Mouse (Mus musculus) brown adipose tissue, adult 24 weeks (tissue): ENCODE measurements at regions not wholly inside any gene's neighbourhood (a gene's known extent, or its start where the extent isn't known, plus 50 kb on each side); places are given as distances from the start of the nearest gene placed in this dataset.
"Not testable (repeated sequence)": the region's sequence is repeated elsewhere in the genome, so short reads cannot be mapped to it uniquely, and the experiment has no call there.

Source experiments
- H3K27ac ChIP-seq: fragments of 200-500 bp; replicated peaks from 2 replicates; pipeline ENCODE4 v1.5.1; 2012; ENCODE audit warnings: low read depth, mild to moderate bottlenecking, low read length
- H3K4me1 ChIP-seq: fragments of 200-500 bp; 2 replicates; pipeline ENCODE4 v1.6.1; 2012; ENCODE audit warnings: low read length, mixed read lengths; ENCODE audit not compliant: control insufficient read depth, insufficient read depth, insufficient read length
- H3K4me3 ChIP-seq: fragments of 200-500 bp; 2 replicates; pipeline ENCODE4 v1.5.1; 2012; ENCODE audit warnings: low read depth, mild to moderate bottlenecking, low read length, moderate library complexity; ENCODE audit not compliant: insufficient read depth

DNA sequence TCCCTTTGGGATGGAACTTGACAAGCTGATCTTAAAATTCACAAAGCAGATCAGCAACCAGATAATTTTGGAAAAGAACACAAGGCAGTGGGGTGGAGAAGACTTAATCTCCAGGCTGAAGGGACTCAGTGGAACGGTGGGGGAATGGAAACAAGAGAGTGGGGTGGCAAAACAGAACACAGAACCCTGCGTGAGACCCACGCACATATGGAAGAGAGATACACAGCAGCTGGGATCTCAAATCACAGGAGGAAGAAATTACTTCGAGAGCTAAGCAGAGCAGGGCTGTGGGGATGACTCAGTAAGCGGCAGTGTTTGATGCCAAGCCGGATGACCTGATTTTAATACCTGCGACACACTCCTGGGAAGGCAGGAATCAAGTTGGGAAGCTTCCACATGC, 89.9 kb upstream of the Thpo start:
- no peaks in the 10 kb centered on the region for H3K4me1 ChIP-seq
- H3K27ac ChIP-seq = no peak overlapping the region
- H3K4me3 ChIP-seq = no peak overlapping the region

DNA sequence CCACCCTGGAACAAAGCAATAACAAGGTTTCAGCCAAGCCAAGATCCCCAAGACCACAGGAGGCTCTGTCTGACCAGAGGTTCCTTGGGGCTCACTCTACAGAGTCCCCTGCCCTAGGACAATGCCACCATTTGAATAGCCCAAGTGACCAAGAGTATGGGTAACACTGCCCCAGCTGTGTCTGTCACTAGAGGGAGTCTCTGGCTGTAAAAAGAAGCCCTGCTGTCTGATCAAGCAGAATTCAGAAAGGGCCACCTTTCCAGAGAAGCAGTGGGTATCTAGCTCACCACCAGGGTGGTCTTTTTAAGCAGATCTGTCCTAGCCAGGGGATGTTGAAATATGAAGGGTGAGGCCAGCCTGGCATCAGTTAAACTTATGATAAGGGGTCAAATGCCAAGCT, 86.6 kb upstream of the Thpo start:
- no peak overlapping the region for H3K27ac ChIP-seq
- no peak overlapping the region for H3K4me3 ChIP-seq
- H3K4me1 ChIP-seq = no peaks in the 10 kb centered on the region

DNA sequence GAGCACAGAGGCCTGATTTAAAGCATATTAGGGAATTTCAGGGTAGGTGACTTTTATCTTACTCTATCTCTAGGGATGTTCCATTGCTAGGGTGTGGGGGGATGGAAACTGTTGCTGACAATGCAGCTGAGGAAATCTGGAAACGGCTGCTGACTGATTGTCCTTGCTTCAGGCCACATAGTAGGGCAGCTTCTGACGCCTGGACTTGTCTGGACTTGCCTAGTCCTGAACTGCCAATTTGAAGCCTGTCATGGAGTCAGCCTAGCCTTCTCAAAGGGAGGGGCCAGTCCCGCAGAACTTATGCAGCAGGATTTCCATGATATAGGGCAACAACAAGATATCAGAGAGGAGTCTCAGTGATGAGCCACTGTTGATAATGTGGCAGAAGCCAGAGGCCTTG, 85.3 kb upstream of the Thpo start:
- Histone ChIP-seq H3K4me3 (no peak overlapping the region), H3K4me1 (no peaks in the 10 kb centered on the region), H3K27ac (no peak overlapping the region)

DNA sequence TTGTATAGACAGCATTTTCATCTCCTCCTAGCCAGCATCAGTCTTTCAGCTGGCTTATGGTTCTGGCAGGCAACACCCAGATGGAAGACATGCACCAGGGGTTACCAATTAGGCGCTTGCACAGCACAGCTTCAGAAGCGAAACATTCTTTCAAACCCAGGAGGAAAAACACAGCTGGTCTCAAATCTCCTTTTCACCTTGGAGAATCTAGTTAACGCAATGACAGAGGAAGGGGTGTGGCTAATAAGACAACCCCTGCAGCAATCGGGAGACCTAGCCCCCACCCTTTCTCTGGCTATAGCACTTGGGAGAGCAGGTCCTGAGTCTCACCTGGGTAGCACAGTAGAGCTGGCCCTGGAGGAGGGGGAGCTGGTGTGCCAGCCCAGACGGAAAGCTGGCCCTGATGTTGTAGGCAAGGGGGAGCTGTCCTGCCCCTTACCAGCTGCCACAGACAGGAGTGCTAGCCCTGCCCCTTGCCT, 84.4 kb upstream of the Thpo start:
- no peak overlapping the region for H3K4me3 ChIP-seq
- H3K27ac ChIP-seq = no peak overlapping the region
- H3K4me1 ChIP-seq = no peaks in the 10 kb centered on the region

DNA sequence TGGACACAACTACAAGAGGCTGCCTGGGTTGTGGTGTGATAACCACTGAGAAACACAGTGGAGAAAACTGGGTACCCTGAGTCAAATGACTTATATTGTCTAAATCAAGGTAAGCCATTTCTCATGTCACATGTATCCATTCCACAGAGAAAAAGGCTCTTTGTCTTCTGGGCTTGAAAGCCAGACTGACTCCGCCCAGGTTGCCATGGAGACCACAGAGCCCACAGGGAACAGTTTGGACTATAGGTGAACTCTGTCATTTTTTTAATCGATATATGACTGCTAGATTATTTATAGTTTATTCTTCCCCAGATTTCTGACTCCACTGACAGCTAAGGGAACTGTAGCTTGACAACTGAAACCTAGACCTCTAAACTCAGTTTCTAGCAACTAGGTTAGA, 80.7 kb upstream of the Thpo start:
- no peaks in the 10 kb centered on the region for H3K4me1 ChIP-seq
- H3K4me3 ChIP-seq = no peak overlapping the region
- no peak overlapping the region for H3K27ac ChIP-seq

DNA sequence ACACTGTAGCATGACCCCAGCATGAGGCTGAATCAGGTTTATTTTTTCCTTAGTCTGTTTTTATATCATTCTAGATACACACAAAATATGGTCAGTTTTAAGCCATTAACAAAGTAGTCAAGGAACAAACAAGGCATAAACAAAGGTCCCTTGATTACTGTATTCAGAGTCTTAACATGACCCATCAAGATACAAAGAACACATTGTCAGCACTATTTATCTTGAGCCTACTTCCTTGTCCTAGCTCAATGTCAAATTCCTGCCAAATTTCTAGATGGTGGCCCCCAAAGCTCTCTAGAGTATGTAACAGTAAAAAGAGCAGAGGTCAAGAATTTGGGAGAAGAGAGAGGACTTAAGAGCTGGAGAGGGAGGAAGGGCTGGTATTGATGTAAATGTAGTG, 79.9 kb upstream of the Thpo start:
- Histone ChIP-seq H3K4me3 (no peak overlapping the region), H3K27ac (no peak overlapping the region), H3K4me1 (no peaks in the 10 kb centered on the region)

DNA sequence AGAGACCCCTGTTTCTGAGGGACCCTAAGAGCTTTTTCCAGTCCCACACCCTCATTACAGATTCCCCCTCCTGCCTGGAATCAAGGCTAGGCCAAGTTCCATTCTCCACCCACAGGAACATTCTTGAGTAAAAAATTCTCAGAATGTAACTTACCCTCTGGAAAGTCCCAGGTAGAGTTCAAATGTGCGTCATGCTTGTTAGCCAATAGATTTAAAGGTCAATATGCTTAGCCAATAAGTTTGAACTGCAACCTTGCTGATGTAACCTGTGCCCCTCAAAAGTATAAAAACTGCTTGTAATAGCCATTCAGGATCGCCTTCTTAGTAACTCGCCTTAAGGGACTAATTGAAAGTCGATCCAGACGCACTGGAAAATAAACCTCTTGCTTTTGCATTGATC, 77.7 kb upstream of the Thpo start:
- H3K4me3 ChIP-seq, H3K27ac ChIP-seq: not testable (repeated sequence)

DNA sequence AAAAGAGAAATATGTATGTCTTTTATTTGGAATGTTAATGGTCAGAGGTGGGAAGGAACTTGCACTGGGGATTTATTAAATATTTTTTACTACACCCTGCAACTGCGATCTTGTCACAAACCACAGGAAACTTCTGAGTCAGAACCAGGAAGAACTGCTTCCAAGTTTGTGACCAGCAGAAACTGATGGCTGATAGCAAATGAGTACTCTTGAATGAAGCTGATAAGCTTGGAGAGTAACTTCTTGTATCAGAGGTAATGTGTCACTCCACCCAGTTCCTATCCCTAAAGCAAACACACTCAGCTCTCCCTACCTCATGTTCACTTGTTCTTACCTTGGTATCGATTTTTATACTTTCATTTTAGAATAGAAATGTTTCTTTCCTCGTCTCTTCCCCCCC, 76.0 kb upstream of the Thpo start:
- Histone ChIP-seq H3K27ac (no peak overlapping the region), H3K4me3 (no peak overlapping the region), H3K4me1 (no peaks in the 10 kb centered on the region)

More for the DNA sequence above, 77.7 kb upstream of the Thpo start:
- not testable (repeated sequence) for H3K4me1 ChIP-seq

DNA sequence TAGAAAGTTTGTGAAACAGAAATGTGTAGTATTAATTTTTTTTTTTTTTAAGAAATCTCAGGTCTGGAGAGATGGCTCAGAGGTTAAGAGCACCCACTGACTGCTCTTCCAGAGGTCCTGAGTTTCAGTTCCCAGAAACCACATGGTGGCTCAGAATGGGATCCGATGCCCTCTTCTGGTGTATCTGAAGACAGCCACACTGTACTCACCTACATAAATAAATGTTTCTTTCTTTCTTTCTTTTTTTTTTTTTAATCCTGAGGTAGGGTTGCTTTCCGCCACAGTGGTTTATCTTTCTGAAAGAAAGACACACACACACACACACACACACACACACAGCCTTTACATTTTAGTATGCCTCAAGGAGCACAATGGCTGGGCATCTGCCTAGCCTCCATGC, 74.0 kb upstream of the Thpo start:
- H3K4me1 ChIP-seq = no peaks in the 10 kb centered on the region
- no peak overlapping the region for H3K27ac ChIP-seq
- no peak overlapping the region for H3K4me3 ChIP-seq

DNA sequence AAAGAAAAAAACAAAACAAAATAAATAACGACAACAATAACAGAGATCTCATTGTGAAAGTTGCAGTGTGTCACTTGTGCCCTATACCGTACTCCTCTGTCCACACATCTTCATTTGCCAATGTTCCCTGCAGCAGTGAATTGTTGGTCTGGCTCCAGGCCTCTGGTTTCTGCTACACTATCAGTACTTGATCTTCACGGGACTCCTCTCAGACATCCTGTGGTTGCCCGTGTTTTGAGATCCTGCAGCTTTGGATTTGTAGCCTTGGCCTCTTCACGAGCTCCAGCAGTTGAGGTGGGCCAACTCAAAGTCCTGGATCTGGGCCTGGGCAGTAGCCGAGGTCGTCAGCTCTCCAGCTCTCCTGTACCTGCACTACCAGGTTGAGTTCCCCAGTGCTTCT, 72.4 kb upstream of the Thpo start:
- no peak overlapping the region for H3K4me3 ChIP-seq
- no peaks in the 10 kb centered on the region for H3K4me1 ChIP-seq
- H3K27ac ChIP-seq = no peak overlapping the region

DNA sequence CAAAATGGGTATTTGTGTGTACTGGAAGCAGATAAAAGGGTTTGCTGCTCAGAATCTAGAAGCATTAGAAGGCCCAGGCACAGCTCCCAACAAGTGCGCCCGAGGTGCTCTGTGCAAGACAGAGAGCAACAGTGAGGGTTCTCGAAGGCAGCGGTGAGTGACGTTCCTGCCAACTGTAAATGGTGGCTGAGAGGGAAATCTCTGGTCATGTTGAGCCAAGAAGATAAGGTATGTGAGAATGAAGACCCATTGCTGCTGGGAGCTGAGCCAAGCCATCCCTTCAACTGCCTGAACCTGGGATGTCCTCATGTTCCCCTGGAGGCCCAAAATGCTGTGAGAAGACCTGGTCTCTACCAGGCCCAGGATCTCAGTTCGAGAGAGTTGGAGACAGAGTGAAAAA, 71.5 kb upstream of the Thpo start:
- no peak overlapping the region for H3K27ac ChIP-seq
- H3K4me3 ChIP-seq = no peak overlapping the region
- H3K4me1 ChIP-seq = no peaks in the 10 kb centered on the region

DNA sequence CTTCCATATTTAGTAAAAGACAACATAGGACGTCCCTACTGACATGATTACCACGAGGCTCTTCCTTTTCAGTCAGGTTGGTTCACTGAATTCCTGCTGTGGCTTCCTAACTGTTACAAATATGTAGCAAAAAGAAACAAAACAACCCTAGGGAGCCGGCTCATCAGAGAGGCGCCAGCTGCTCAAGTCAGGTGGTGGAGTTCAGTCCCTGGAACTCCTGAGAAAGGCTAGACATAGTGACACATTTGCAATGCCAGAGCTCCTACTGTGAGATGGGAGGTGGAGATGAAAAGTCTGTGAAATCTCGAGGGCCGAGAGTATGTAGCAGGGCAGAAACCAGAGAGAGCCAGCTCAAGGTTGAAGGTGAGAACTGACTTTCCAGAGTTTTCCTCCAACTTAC, 70.8 kb upstream of the Thpo start:
- Histone ChIP-seq H3K4me1 (no peaks in the 10 kb centered on the region), H3K27ac (no peak overlapping the region), H3K4me3 (no peak overlapping the region)

DNA sequence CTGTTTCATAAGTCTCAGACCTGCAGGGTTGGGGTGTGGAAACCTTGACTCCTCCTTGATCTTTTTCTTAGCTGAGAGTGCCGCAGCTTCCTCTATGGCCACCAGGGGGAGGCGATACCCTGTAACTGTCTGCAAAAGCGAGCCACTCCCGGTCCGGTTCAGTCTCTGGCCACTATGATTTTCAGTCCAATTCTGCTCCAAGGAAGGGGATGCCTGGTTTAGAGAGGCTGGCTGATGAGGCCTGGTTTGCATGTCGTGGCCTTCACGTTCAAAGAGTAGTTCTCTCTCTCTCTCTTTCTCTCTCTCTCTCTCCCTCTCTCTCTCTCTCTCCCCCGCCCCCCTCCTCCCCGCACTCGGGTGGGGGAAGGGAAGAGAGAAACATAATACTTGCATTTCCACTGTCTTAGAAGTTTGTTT, 70.3 kb upstream of the Thpo start:
- peak overlapping the region; percentile 35; the same call in 1 of the 2 replicates for H3K4me3 ChIP-seq
- no peaks in the 10 kb centered on the region for H3K4me1 ChIP-seq
- no peak overlapping the region for H3K27ac ChIP-seq

DNA sequence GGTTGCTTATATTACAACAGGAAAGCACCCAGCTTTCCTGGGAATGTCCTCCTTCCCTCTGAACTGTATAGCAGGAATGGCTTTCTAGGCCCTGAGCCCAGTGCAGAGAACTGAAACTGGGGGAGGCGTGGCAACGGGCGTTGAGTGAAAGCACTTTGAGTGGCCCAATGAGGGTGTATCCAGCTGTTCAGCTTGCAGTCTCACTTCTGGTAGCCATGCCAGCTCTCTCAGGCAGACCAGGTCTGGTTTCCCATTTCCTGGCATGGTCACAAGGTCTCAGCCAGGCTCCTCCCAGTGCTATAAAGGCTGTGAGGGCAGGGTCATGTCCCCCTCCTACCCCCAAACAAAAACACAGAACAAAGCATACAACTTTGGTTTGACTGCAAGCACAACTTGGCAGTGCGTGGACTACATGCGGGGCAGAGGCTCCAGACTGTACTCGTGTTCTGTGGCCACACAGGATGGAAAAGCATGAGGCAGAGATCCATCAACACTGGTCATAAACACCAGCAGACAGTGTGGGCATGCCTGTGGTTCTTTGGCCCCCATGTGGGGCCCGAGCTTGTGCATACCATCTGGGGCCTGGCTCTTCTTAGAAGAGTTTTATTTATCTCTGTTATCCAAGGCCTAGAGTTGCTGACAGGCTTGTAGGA, 69.1 kb upstream of the Thpo start:
- Histone ChIP-seq H3K4me1 (no peaks in the 10 kb centered on the region), H3K4me3 (no peak overlapping the region), H3K27ac (no peak overlapping the region)

DNA sequence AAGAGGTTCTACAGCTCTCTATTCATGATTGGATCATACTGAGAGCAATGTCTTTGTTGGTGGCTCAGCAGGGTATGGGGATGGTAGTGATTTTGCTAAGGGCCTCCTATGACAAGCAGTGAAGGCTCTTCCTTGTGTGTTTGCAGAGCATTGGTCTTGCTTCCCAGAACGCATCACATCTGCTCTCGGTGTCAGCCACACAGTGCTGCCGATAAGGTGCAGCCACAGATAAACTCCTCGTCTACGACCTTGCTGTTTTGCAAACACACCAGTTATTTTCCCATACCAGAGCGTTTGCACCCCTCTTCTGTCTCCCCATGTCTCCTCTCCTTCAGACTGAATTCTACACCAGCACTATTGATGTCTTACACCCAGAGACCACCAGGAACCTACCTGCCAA, 68.4 kb upstream of the Thpo start:
- no peak overlapping the region for H3K4me3 ChIP-seq
- H3K27ac ChIP-seq = no peak overlapping the region
- H3K4me1 ChIP-seq = no peaks in the 10 kb centered on the region

DNA sequence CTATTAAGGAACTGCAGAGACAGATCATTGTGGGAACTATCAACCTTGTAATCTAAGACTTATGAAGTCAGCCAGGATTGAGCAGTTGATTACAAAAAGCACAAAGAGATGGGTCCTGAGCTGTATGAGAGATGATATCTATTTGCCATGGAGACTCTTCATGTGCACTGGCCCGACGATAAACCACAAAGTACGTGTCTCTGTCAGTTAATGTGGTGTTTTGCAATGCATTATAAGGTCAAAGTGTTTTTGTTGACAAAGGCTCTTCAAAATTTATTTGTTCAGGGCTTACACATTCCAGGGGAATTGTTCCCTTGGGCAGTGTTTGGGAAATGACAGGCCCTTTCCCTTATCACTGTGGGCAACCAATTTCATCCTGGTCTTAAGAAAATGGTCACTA, 65.7 kb upstream of the Thpo start:
- H3K27ac ChIP-seq = no peak overlapping the region
- H3K4me3 ChIP-seq = no peak overlapping the region
- H3K4me1 ChIP-seq = no peaks in the 10 kb centered on the region

DNA sequence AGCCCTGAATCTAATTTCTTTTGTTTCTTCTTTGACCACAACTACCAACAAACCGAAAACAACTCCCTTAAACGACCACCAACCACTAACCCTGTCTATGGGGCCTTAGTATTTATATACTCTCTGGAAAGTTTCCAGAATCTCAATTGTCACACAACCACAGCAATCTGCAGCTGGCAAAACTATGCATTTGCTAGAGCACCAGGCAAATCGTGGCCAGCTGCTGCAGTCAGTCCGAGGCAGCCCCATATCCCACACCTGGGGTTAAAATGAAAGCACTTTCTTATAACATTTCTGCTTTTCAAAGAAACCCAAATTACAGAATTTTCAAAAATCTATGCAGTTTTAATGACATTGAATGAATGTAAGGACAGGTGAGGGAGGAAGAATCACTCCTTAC, 63.8 kb upstream of the Thpo start:
- Histone ChIP-seq H3K4me3 (no peak overlapping the region), H3K27ac (no peak overlapping the region), H3K4me1 (no peaks in the 10 kb centered on the region)
